Mouse (Mus musculus) NIH3T3 (cell line): Measurements from ENCODE around the gene Tbx2.

ENCODE experiments used
- DNase-seq: peaks from one replicate; pipeline ENCODE4 v3.0.0-alpha.2; 2012; ENCODE audit warnings: low read depth

The Tbx2 gene

GRCm38 (mm10) chr11:85825823-85826222, 6.5 kb upstream of the Tbx2 start:
- DNase-seq: no peak

- DNase-seq: no peak
Observed at GRCm38 (mm10) chr11:85827342-85827741, 5.0 kb upstream of the Tbx2 start.

- no peak for DNase-seq
Observed at GRCm38 (mm10) chr11:85828691-85829519, 3.4 kb upstream of the Tbx2 start.

GRCm38 (mm10) chr11:85829520-85830440, 2.6 kb upstream of the Tbx2 start:
- DNase-seq: no peak

GRCm38 (mm10) chr11:85830901-85831341, 1.4 kb upstream of the Tbx2 start:
- DNase-seq: no peak

- no peak for DNase-seq
Observed at GRCm38 (mm10) chr11:85831656-85832230, 608 bp upstream of the Tbx2 start.

GRCm38 (mm10) chr11:85833081-85833521, 750 bp downstream of the Tbx2 start:
- peak; percentile 50 for DNase-seq

- no peak for DNase-seq
Observed at GRCm38 (mm10) chr11:85833761-85834385, 1.5 kb downstream of the Tbx2 start.

GRCm38 (mm10) chr11:85834386-85834931, 2.1 kb downstream of the Tbx2 start:
- no peak for DNase-seq

GRCm38 (mm10) chr11:85835001-85835752, 2.8 kb downstream of the Tbx2 start:
- DNase-seq: no peak

GRCm38 (mm10) chr11:85835753-85836522, 3.6 kb downstream of the Tbx2 start:
- no peak for DNase-seq

GRCm38 (mm10) chr11:85836523-85837290, 4.4 kb downstream of the Tbx2 start:
- DNase-seq: no peak

- no peak for DNase-seq
Observed at GRCm38 (mm10) chr11:85837291-85837647, 4.9 kb downstream of the Tbx2 start.

- DNase-seq: no peak
Observed at GRCm38 (mm10) chr11:85837648-85838423, 5.5 kb downstream of the Tbx2 start.

GRCm38 (mm10) chr11:85838424-85839257, 6.3 kb downstream of the Tbx2 start:
- DNase-seq: no peak

- no peak for DNase-seq
Observed at GRCm38 (mm10) chr11:85839258-85840030, 7.1 kb downstream of the Tbx2 start.
